In genomic region chr14:34662478-34662826, GRCm38 (mm10) we compare ENCODE assay signal across 9 mouse cellular contexts. TPM values are rescaled to one million over a fixed set of nuclear protein-coding genes. Genes with fewer than 3 reads are reported as not detected.
DNase-seq lines count a peak whose midpoint lies in the region; ATAC-seq lines count a peak whose summit lies in the region.
"Had no signal": no experiment of that assay in that cellular context is flagged by ENCODE, and none has a peak within 500 bp of the region (broad histone marks: within the 10 kb centered on the region; RNA-seq: fewer than 3 reads in every experiment).

No protein-coding gene starts in this region.

- H3K4me2 ChIP-seq in kidney, embryonic 15.5 days: peak overlapping the region; percentile 93
- H3K4me2 ChIP-seq in hindbrain, embryonic 15.5 days: peak overlapping the region; percentile 96
- peak overlapping the region; percentile 79 for H3K4me2 ChIP-seq in midbrain, embryonic 14.5 days (ENCODE audit: low read length)

- ATAC-seq in kidney, embryonic 15.5 days (replicated peaks; ENCODE audit: low FRiP score): no peak
- no peak for ATAC-seq in hindbrain, embryonic 15.5 days (ENCODE audit: low FRiP score, low read depth)
- no peak for ATAC-seq in midbrain, embryonic 14.5 days (ENCODE audit: low FRiP score, low TSS enrichment)
- ATAC-seq: Patski had no signal

- no peaks in the 10 kb centered on the region for H3K9me3 ChIP-seq in kidney, embryonic 15.5 days (replicated peaks)
- H3K9me3 ChIP-seq in embryonic facial prominence, embryonic 10.5 days: no peaks in the 10 kb centered on the region
- no peaks in the 10 kb centered on the region for H3K9me3 ChIP-seq in hindbrain, embryonic 15.5 days
- H3K9me3 ChIP-seq in midbrain, embryonic 14.5 days (ENCODE audit: control insufficient read depth, low read length): no peaks in the 10 kb centered on the region

- DNase-seq in kidney, adult 9 months: no peak
- DNase-seq in embryonic facial prominence, embryonic 10.5 days (ENCODE audit: low spot score): no peak
- DNase-seq in midbrain, embryonic 14.5 days: no peak
- no peak for DNase-seq in left cerebral cortex, adult 11 months (ENCODE audit: low spot score)
- no peak for DNase-seq in thymus, postnatal 36 days
- no peak for DNase-seq in adrenal gland, adult 2 months

- H3K4me1 ChIP-seq in kidney, embryonic 15.5 days: peaks cover 20% of the 10 kb centered on the region
- H3K4me1 ChIP-seq in embryonic facial prominence, embryonic 10.5 days: peaks cover 16% of the 10 kb centered on the region
- peaks cover 15% of the 10 kb centered on the region for H3K4me1 ChIP-seq in hindbrain, embryonic 15.5 days (replicated peaks)
- H3K4me1 ChIP-seq in midbrain, embryonic 14.5 days (ENCODE audit: control insufficient read depth, insufficient read depth, low read length): peaks cover 11% of the 10 kb centered on the region; the same call in 1 of the 2 replicates

- peak overlapping the region; percentile 58 for H3K4me3 ChIP-seq in kidney, embryonic 15.5 days (replicated peaks)
- H3K4me3 ChIP-seq in embryonic facial prominence, embryonic 10.5 days: peak overlapping the region; percentile 62
- peak overlapping the region; percentile 49 for H3K4me3 ChIP-seq in hindbrain, embryonic 15.5 days
- H3K4me3 ChIP-seq in midbrain, embryonic 14.5 days (replicated peaks; ENCODE audit: low read depth, low read length): peak overlapping the region; percentile 43

- no peaks in the 10 kb centered on the region for H3K36me3 ChIP-seq in kidney, embryonic 15.5 days
- no peaks in the 10 kb centered on the region for H3K36me3 ChIP-seq in embryonic facial prominence, embryonic 10.5 days (replicated peaks)
- no peaks in the 10 kb centered on the region for H3K36me3 ChIP-seq in hindbrain, embryonic 15.5 days
- no peaks in the 10 kb centered on the region for H3K36me3 ChIP-seq in midbrain, embryonic 14.5 days (ENCODE audit: control insufficient read depth, insufficient read depth, low read length)

- 17% methylated on average over 4 of the region's 4 CpGs for WGBS in kidney, embryonic 15.5 days
- WGBS in embryonic facial prominence, embryonic 10.5 days: 12% methylated on average over 4 of the region's 4 CpGs
- 3% methylated on average over 4 of the region's 4 CpGs for WGBS in hindbrain, embryonic 15.5 days
- WGBS in midbrain, embryonic 14.5 days: 7% methylated on average over 4 of the region's 4 CpGs

- H3K9ac ChIP-seq in kidney, embryonic 15.5 days: peak overlapping the region; percentile 48; the same call in 1 of the 2 replicates
- H3K9ac ChIP-seq in hindbrain, embryonic 15.5 days: no peak overlapping the region
- H3K9ac ChIP-seq in midbrain, embryonic 14.5 days (replicated peaks; ENCODE audit: low read length): no peak overlapping the region; the same call in 1 of the 2 replicates

- H3K27ac ChIP-seq in kidney, embryonic 15.5 days: no peak overlapping the region
- peak overlapping the region; percentile 54; the same call in 1 of the 2 replicates for H3K27ac ChIP-seq in embryonic facial prominence, embryonic 10.5 days (replicated peaks)
- H3K27ac ChIP-seq in hindbrain, embryonic 15.5 days (replicated peaks): no peak overlapping the region
- H3K27ac ChIP-seq in midbrain, embryonic 14.5 days (replicated peaks; ENCODE audit: low read depth, low read length): no peak overlapping the region

- H3K27me3 ChIP-seq in kidney, embryonic 15.5 days: peaks cover 30% of the 10 kb centered on the region
- peaks cover 64% of the 10 kb centered on the region for H3K27me3 ChIP-seq in embryonic facial prominence, embryonic 10.5 days (replicated peaks; ENCODE audit: low read depth, poor library complexity, severe bottlenecking)
- H3K27me3 ChIP-seq in hindbrain, embryonic 15.5 days: peaks cover 35% of the 10 kb centered on the region
- peaks cover 31% of the 10 kb centered on the region for H3K27me3 ChIP-seq in midbrain, embryonic 14.5 days (ENCODE audit: control insufficient read depth, insufficient read depth, low read length)
- H3K27me3 ChIP-seq: Patski had no signal

RNA-seq across cellular contexts. Expression of gene Wapl, which starts 11.3 kb away (rescaled TPM):
- polyA plus RNA-seq in kidney, embryonic 15.5 days (2015; fragmentation: Nextera tagmentation; extraction: Ambion mirVana): 26.9 and 28.8 TPM in 2 replicates
- polyA plus RNA-seq in embryonic facial prominence, embryonic 10.5 days (2016; fragmentation: Nextera tagmentation; extraction: Ambion mirVana): 26.9 and 27.2 TPM in 2 replicates
- polyA plus RNA-seq in hindbrain, embryonic 15.5 days (2015; fragmentation: Nextera tagmentation; extraction: Ambion mirVana): 12.3 and 14.8 TPM in 2 replicates
- polyA plus RNA-seq in midbrain, embryonic 14.5 days (2014; fragmentation: Nextera tagmentation; extraction: Ambion mirVana): 17.3 and 22.7 TPM in 2 replicates
- 10 to 100 TPM; 64.7 to 92.8 TPM for total RNA-seq in adrenal gland, adult 2 months (2021)
- 5.3 and 6.3 TPM in 2 replicates for polyA plus RNA-seq in adrenal gland, adult 2 months (2012; rRNA removed)
